Mouse (Mus musculus): ENCODE results near the gene Grb14.

DNA sequence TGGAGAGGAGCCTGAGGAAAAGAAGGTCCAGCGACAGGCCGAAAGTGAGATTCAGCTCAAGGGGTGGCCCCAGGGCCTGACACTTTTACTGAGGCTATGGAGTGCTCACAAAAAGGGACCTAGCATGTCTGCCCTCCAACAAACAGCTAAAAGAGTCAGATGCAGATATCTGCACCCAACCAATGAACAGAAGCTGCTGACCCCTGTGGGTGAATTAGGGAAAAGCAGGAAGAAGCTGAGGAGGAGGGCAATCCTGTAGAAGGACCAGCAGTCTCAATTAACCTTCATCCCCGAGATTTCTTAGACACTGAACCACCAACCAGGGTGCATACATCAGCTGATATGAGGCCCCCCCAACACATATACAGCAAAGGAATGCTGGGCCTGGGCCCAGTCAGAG is 77.3 kb downstream of the Grb14 start:
- TF ChIP-seq CTCF (IDR thresholded peaks at IDR 0.05; ENCODE audit: low read depth, low read length) (no peak), POLR2A (IDR thresholded peaks at IDR 0.05; ENCODE audit: borderline replicate concordance, low read depth, low read length) (no peak)
